Mouse (Mus musculus): Measurements from ENCODE around the gene Gpatch3.

The Gpatch3 gene

DNA sequence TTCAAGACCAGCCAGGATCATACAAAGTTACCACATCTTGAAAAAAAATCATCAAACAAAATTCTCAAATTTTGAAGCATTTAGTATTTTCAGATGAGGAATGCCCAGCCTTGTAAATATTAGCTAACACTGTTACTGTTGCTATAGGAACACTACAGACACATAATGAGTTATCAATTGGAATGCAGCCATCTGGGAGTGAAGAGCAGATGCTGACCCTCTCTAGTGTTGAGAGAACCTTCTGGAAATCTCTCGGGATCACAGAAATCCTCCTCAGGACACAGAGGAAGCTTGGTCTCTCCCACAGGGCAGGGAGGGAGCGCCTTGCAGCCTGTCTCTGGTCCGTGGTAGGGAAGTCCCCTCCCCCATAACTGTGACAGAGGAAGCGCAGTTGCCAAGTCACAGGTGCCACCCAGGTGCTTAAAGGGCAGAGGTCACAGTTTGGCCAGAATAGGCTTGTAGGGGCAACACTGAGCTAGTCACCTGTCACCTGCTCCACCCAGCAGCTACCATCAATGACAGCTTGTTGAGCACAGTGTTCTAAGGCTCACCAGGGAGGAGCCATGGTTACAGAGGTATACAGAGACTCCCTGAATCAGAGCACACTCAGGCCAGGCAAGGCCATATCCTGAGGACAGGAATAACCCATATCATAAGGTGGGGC is 45.1 kb downstream of the Gpatch3 start:
- peak; percentile 59 for DNase-seq (ENCODE audit: low read depth, low spot score)

DNA sequence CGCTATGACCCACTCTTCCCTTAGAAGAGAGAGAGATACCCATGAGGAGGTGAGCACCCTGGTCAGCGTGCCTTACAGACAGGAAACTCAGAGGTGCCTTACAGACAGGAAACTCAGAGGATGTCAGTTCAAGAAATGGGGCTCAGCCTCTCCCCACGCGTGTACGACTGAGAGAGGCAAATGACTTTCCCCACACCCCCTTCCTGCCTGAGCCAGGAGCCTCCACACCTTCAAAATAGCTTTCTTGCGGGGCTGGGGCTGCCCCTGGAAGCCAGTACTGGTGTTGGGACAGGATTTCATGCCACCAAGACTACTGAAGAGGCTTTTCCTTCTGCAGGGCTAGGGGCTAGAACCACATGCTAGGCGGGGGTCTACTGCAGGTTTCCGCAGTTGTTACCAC is 46.1 kb downstream of the Gpatch3 start:
- peak; percentile 87 for DNase-seq (ENCODE audit: low read depth, low spot score)

GRCm38 (mm10) chr4:133622161-133622695 is 47.7 kb downstream of the Gpatch3 start:
- peak; percentile 90 for DNase-seq (ENCODE audit: low read depth, low spot score)

- peak; percentile 60 for DNase-seq (ENCODE audit: low read depth, low spot score)
Measured at GRCm38 (mm10) chr4:133624830-133625229, 50.3 kb downstream of the Gpatch3 start.

DNA sequence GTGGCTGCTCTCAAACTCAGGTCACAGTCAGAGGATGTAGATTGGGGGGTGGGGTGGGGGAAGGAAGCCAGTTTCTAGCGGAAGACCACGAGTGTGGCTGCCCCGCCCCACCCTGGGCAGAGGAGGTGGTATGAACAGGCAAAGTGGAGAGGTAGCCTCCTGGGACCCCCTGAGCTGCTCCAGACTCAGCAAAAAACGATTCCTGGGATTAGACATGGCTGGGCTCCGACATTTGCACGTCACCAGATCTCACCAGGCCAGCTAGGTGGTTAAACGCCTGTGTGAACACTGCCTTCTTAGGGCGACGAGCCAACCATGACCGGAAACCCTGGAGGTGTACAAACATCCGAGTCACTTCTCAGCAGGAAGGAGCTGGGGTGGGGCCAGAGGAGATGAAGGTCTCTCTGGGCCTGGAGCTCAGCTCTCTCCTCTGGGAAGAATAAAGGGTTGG is 51.1 kb downstream of the Gpatch3 start:
- DNase-seq (ENCODE audit: low read depth, low spot score) = peak; percentile 87

- no peak for DNase-seq (ENCODE audit: low read depth, low spot score)
Measured at GRCm38 (mm10) chr4:133626221-133626620, 51.7 kb downstream of the Gpatch3 start.

GRCm38 (mm10) chr4:133626621-133627020 is 52.1 kb downstream of the Gpatch3 start:
- no peak for DNase-seq (ENCODE audit: low read depth, low spot score)

DNA sequence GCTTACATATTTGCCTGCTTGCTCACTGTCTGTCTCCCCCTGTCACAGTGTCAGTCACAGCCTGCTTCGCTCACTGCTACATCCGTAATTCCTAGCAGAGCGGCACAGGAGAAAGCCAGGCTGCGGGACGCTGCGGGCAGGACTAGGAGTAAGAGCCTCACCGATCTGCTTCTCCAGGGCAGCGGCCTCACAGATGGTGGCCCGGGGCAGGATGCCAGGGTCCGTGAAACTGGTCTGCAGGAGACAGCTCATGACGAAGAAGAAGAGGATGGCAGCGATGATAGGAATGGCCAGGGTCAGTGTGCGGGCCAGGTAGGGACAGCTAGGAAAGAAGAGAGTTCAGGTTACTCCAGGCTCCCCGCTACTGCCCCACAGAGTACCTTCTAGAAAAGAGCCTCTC is 52.5 kb downstream of the Gpatch3 start:
- no peak for DNase-seq (ENCODE audit: low read depth, low spot score)

- no peak for DNase-seq (ENCODE audit: low read depth, low spot score)
Measured at GRCm38 (mm10) chr4:133628517-133628916, 54.0 kb downstream of the Gpatch3 start.

GRCm38 (mm10) chr4:133629191-133629590 is 54.6 kb downstream of the Gpatch3 start:
- peak; percentile 72 for DNase-seq (ENCODE audit: low read depth, low spot score)

DNA sequence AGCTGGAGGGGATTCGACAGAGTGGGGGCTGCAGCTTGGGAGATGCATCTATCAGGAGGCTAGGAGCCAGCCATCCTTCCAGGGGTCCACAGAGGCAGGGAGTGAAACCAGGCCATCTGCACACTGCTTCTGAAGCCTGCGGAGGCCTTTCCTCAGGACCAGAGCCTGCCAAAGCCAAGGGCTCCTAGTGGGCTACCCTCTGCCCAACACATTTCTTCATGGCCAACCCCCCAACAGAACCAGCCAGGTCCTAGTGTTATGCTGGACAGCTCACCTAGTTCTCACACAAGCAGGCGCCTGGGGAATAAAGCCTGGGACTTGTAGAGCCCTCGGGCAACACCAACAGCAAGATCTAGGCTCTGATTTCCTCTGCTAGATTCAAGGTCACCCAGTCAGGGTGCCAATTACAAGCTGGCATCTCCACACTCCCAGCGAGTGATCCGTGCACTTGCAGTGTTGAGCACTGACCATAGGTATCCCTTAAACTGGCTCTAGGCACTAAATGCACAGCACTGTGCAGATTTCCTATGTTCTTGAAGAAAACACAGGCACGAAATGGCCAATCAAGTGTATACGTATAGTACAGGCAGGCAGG is 55.9 kb downstream of the Gpatch3 start:
- no peak for DNase-seq (ENCODE audit: low read depth, low spot score)

GRCm38 (mm10) chr4:133631071-133631768 is 56.7 kb downstream of the Gpatch3 start:
- peak; percentile 66 for DNase-seq (ENCODE audit: low read depth, low spot score)

DNA sequence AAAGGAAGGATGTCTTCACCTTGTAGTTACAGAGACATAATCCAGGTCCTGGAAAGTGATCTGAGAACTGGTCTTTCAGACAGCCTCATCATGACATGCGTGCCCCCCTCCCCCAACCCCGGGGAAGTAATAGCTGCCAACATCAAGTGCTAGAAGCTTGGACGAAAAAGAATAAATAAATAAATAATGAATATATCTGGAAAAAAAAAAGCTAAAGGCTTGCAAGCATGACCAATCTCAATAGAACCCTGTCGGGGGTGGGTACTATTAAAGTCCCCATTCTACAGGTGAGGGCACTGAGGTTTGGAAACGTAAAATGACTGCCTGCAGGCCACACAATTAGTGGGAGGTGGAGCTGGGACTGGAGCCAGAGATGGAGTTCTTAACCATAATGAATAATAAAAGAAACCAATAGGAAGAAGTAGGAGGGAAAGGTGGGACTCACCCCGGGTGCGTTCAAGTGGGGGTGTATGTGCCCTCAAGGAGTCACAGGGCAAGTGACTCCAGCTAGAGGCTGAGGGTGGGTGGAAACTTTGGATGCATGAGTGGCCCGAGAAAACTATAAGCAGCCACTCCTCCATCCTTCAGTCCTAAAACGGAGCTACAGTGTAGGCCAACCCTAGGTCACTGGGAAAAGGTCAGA is 57.3 kb downstream of the Gpatch3 start:
- peak; percentile 54 for DNase-seq (ENCODE audit: low read depth, low spot score)

- DNase-seq (ENCODE audit: low read depth, low spot score) = peak; percentile 61
Measured at GRCm38 (mm10) chr4:133632483-133633327, 58.2 kb downstream of the Gpatch3 start.

DNA sequence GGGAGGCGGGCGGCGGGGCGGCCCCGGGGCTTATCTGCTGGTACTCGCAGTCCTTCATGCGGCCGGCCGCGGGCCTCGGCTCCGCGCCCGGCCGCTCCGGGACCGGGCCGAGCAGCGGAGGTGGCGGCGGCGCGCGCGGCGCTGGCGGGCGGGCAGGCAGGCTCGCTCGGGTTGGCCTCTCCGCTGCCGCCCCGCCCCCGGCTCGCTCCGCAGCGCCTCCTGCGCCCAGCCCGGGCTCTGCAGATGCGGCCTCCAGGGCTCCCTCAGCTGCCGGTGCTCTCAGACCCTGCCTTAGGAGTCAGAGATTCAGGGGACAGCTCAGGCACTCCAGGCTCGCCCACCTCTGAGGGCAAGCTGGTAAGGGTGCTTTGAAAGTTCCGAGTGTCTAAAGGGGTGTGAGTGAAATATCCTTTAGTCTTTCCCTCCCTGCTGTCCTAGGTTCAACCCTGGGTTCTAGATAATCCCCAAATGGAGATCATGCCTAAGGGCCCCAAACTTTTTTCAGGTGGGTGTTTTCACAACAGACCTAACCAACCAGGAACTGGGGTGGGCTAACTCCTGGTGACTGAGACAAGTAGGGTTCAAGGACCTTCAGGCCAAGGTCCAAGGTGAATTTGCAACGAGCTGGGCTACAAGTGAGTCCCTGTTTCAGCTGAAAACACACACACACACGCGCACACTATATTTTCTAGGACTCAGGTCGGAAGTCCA is 58.9 kb downstream of the Gpatch3 start:
- peak; percentile 88 for DNase-seq (ENCODE audit: low read depth, low spot score)

All from CD4-positive helper T cell, adult 2 months (primary cell).